8 mouse cellular contexts compared by ENCODE assay signal in genomic region chr6:81923523-81924142, GRCm38 (mm10). TPM values are rescaled to one million over a fixed set of nuclear protein-coding genes. Genes with fewer than 3 reads are reported as not detected.
DNase-seq lines count a peak whose midpoint lies in the region; ATAC-seq and TF ChIP-seq lines count a peak whose summit lies in the region.

Gcfc2 (plus strand) TSS chr6:81923669.

- H3K27me3 ChIP-seq in forebrain, embryonic 16.5 days (replicated peaks; ENCODE audit: control insufficient read depth, insufficient read depth, low read length): no peaks in the 10 kb centered on the region
- H3K27me3 ChIP-seq in lung, embryonic 14.5 days (ENCODE audit: insufficient read depth, low read length): no peaks in the 10 kb centered on the region
- H3K27me3 ChIP-seq in thymus, adult 2 months (ENCODE audit: control insufficient read depth, insufficient read depth, low read length): no peaks in the 10 kb centered on the region

- peak within 1 kb of the TSS; percentile 60 for H3K4me2 ChIP-seq in forebrain, embryonic 16.5 days (ENCODE audit: low read length)
- H3K4me2 ChIP-seq in lung, embryonic 14.5 days: peak within 1 kb of the TSS; percentile 67

- no peaks in the 10 kb centered on the region for H3K9me3 ChIP-seq in ES-E14 (ENCODE audit: control insufficient read depth, insufficient read depth, low read depth, low read length)
- H3K9me3 ChIP-seq in forebrain, embryonic 16.5 days (ENCODE audit: control insufficient read depth, low read length): no peaks in the 10 kb centered on the region
- H3K9me3 ChIP-seq in lung, embryonic 14.5 days (ENCODE audit: low read depth, low read length): no peaks in the 10 kb centered on the region

- DNase-seq in ES-E14 (ENCODE audit: low read depth, low spot score): peak; percentile 91
- DNase-seq in cerebellum, adult 11-12 months: peak; percentile 93
- DNase-seq in heart, postnatal 36 days: peak; percentile 98 to 100
- DNase-seq in layer of hippocampus, adult 2 months (ENCODE audit: low spot score in 2 of 2): peak; percentile 93 to 97
- DNase-seq in lung, embryonic 14.5 days: peak; percentile 99
- DNase-seq in thymus, adult 2 months: peak; percentile 95

- peak within 1 kb of the TSS; percentile 95 for H3K9ac ChIP-seq in ES-E14 (ENCODE audit: insufficient read depth, low read depth, low read length, poor library complexity, severe bottlenecking)
- H3K9ac ChIP-seq in forebrain, embryonic 16.5 days (replicated peaks; ENCODE audit: low read depth, low read length): peak within 1 kb of the TSS; percentile 84
- H3K9ac ChIP-seq in lung, embryonic 14.5 days: peak within 1 kb of the TSS; percentile 88

- H3K36me3 ChIP-seq in ES-E14 (ENCODE audit: control insufficient read depth, insufficient read depth, low read length, poor library complexity, severe bottlenecking): peaks cover 5% of the 10 kb centered on the region
- peaks cover 2% of the 10 kb centered on the region; the same call in 1 of the 2 replicates for H3K36me3 ChIP-seq in forebrain, embryonic 16.5 days (ENCODE audit: control insufficient read depth, insufficient read depth)
- H3K36me3 ChIP-seq in lung, embryonic 14.5 days (ENCODE audit: insufficient read depth): peaks cover 29% of the 10 kb centered on the region
- no peaks in the 10 kb centered on the region; the same call in 1 of the 2 replicates for H3K36me3 ChIP-seq in thymus, adult 2 months (ENCODE audit: control insufficient read depth, insufficient read depth, low read length)

- peak; percentile 97 for ATAC-seq in forebrain, embryonic 16.5 days
- peak; percentile 95 for ATAC-seq in lung, embryonic 14.5 days (ENCODE audit: insufficient read depth)

- H3K4me3 ChIP-seq in ES-E14 (ENCODE audit: insufficient read depth in 1 of 2, low read depth in 1 of 2, low read length in 2 of 2, poor library complexity in 1 of 2, severe bottlenecking in 1 of 2): peak within 1 kb of the TSS; percentile 67 to 95
- H3K4me3 ChIP-seq in forebrain, embryonic 16.5 days (replicated peaks; ENCODE audit: low read length): peak within 1 kb of the TSS; percentile 69
- H3K4me3 ChIP-seq in layer of hippocampus, adult 2 months: peak within 1 kb of the TSS; percentile 69
- peak within 1 kb of the TSS; percentile 76 for H3K4me3 ChIP-seq in lung, embryonic 14.5 days (ENCODE audit: low read depth, low read length)
- H3K4me3 ChIP-seq in olfactory bulb, adult 2 months (ENCODE audit: insufficient read depth, low read depth, low read length): peak within 1 kb of the TSS; percentile 62
- peak within 1 kb of the TSS; percentile 96 for H3K4me3 ChIP-seq in thymus, adult 2 months (ENCODE audit: control insufficient read depth, insufficient read depth, low read length)

- intact Hi-C loops in heart, postnatal 36 days (cut with DNase I): loop anchor here (2.0 kb wide), 1 partner anchor 729 kb away; no protein-coding TSS in a partner anchor

- WGBS in forebrain, embryonic 16.5 days: under 1% methylated on average over 56 of the region's 56 CpGs
- WGBS in lung, embryonic 14.5 days: under 1% methylated on average over 56 of the region's 56 CpGs
- under 1% methylated on average over 56 of the region's 56 CpGs for WGBS in olfactory bulb, adult 2 months
- 2% methylated on average over 56 of the region's 56 CpGs for WGBS in thymus, adult 2 months

- H3K4me1 ChIP-seq in ES-E14 (ENCODE audit: control insufficient read depth in 2 of 2, insufficient read depth in 2 of 2, low read length in 2 of 2, poor library complexity in 1 of 2): peaks cover 0 to 2% of the 10 kb centered on the region in 2 experiments; a peak in 1 of 4 replicates
- H3K4me1 ChIP-seq in forebrain, embryonic 16.5 days (replicated peaks; ENCODE audit: control insufficient read depth, insufficient read depth, low read length): peaks cover 11% of the 10 kb centered on the region
- H3K4me1 ChIP-seq in lung, embryonic 14.5 days (ENCODE audit: insufficient read depth): peaks cover 3% of the 10 kb centered on the region; the same call in 1 of the 2 replicates
- H3K4me1 ChIP-seq in olfactory bulb, adult 2 months (ENCODE audit: control insufficient read depth, insufficient read depth, low read length): no peaks in the 10 kb centered on the region
- H3K4me1 ChIP-seq in thymus, adult 2 months (replicated peaks; ENCODE audit: control insufficient read depth, insufficient read depth, low read length): no peaks in the 10 kb centered on the region

- H3K27ac ChIP-seq in ES-E14 (ENCODE audit: insufficient read depth, low read depth, low read length, poor library complexity, severe bottlenecking): no peak within 1 kb of the TSS
- no peak within 1 kb of the TSS for H3K27ac ChIP-seq in forebrain, embryonic 16.5 days (ENCODE audit: low read length)
- H3K27ac ChIP-seq in layer of hippocampus, adult 2 months: peak within 1 kb of the TSS; percentile 89
- H3K27ac ChIP-seq in lung, embryonic 14.5 days (ENCODE audit: low read depth): peak within 1 kb of the TSS; percentile 61; the same call in 1 of the 2 replicates
- H3K27ac ChIP-seq in olfactory bulb, adult 2 months (ENCODE audit: insufficient read depth, low read depth, low read length): no peak within 1 kb of the TSS
- H3K27ac ChIP-seq in thymus, adult 2 months (ENCODE audit: control insufficient read depth, insufficient read depth, low read length): no peak within 1 kb of the TSS

- TF ChIP-seq CTCF in layer of hippocampus, adult 2 months (conservative IDR thresholded peaks at IDR 0.05): no peak
- TF ChIP-seq CTCF in lung, embryonic 14.5 days (IDR thresholded peaks at IDR 0.05; ENCODE audit: low read depth): no peak
- TF ChIP-seq CTCF in olfactory bulb, adult 2 months (IDR thresholded peaks at IDR 0.05; ENCODE audit: insufficient read depth, low read depth, low read length): no peak
- TF ChIP-seq CTCF in thymus, adult 2 months (IDR thresholded peaks at IDR 0.05; ENCODE audit: borderline replicate concordance, control insufficient read depth, extremely low read depth, insufficient read depth, low read length, poor library complexity): no peak

- peak; percentile 67 for TF ChIP-seq POLR2A in olfactory bulb, adult 2 months (IDR thresholded peaks at IDR 0.05; ENCODE audit: insufficient read depth, low read depth, low read length)
- TF ChIP-seq POLR2A in thymus, adult 2 months (IDR thresholded peaks at IDR 0.05; ENCODE audit: control insufficient read depth, extremely low read depth, insufficient read depth, low read length, poor library complexity): peak; percentile 41; the same call in 1 of the 2 replicates

- in situ Hi-C loops in ES-E14 (cut with MboI; ENCODE audit: low sequenced_read_pairs in 2 of 2, unreplicated experiment in 2 of 2): no loop called here

TF ChIP-seq in ES-E14, 5 proteins besides CTCF, POLR2A, EP300 and RAD21:
- TF ChIP-seq HCFC1 (IDR thresholded peaks at IDR 0.05; ENCODE audit: borderline replicate concordance, insufficient read depth, low read length): 0 out of 2 replicates have a peak, but pooled peaks have one; percentile 48
- TF ChIP-seq MAFK (IDR thresholded peaks at IDR 0.05; ENCODE audit: insufficient read depth, low read depth, low read length): no peak
- no peak for TF ChIP-seq ZC3H11A (IDR thresholded peaks at IDR 0.05; ENCODE audit: borderline replicate concordance, low read depth, low read length)
- TF ChIP-seq ZNF384 (IDR thresholded peaks at IDR 0.05; ENCODE audit: low read depth, low read length): no peak
TF ChIP-seq in ES-E14: peak in this region for 1.

RNA-seq across cellular contexts. Expression of gene Gcfc2, which starts in this region (rescaled TPM):
- 17.8 and 21.0 TPM in 2 replicates for total RNA-seq in ES-E14 (2012; rRNA removed)
- polyA plus RNA-seq in forebrain, embryonic 16.5 days (2015; fragmentation: Nextera tagmentation; extraction: Ambion mirVana): 7.3 and 7.4 TPM in 2 replicates
- 1 to 10 TPM; 3.3 to 3.6 TPM for total RNA-seq in heart, postnatal 36 days (2021)
- total RNA-seq in layer of hippocampus, adult 2 months (2021): 10 to 100 TPM; 14.4 to 18.0 TPM
- 13.3 and 13.7 TPM in 2 replicates for polyA plus RNA-seq in lung, embryonic 14.5 days (2014; fragmentation: Nextera tagmentation; extraction: Ambion mirVana)
- polyA plus RNA-seq in olfactory bulb, adult 2 months (2012; ENCODE audit: insufficient read depth, insufficient read length, low replicate concordance, missing spikeins): not detected in 2 replicates
- polyA plus RNA-seq in thymus, adult 2 months (2012; rRNA removed): 5.0 and 5.2 TPM in 2 replicates

Comparison
In these comparisons a context has a peak if more than half of its experiments do, and no peak if none do; other contexts are left out.
1. H3K27ac ChIP-seq: peak in layer of hippocampus, adult 2 months (single experiment) and lung, embryonic 14.5 days (single experiment); none in ES-E14 (single experiment), forebrain, embryonic 16.5 days (single experiment), olfactory bulb, adult 2 months (single experiment) and thymus, adult 2 months (single experiment).
2. Peak in every context shown above with its lines, with median percentiles within 50 percentile points of each other: DNase-seq, H3K4me3 ChIP-seq and H3K9ac ChIP-seq.